Mouse (Mus musculus) T-cell, adult 2 months (primary cell): Measurements from ENCODE around the gene Olfr1502.
"Not testable (repeated sequence)": the region's sequence is repeated elsewhere in the genome, so short reads cannot be mapped to it uniquely, and the experiment has no call there.

Source experiments
- DNase-seq: peaks from one replicate; pipeline ENCODE4 v3.0.0; 2022; ENCODE audit warnings: low spot score

Gene Olfr1502

DNA sequence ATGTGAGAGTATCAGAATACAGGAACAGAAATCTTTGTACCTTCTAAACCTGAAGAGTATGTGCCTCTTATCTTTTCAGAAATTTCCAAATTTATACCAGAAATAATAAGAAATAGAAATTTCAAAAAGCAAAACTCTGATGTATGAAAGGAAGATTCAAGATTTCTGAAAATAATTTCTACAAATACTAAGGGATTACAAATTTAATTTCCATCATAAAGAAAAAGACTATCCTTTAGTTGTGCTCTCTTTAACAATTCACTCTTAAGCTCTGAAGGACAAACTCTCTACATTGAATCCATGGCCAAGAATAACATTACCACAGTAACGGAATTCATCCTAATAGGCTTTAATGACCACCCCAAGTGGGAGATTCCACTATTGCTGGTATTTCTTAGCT lies at the start of gene Olfr1502:
TSS of gene Olfr1502 (plus strand) at position 301 of the 400 bp plus-strand sequence.
- DNase-seq: no peak

DNA sequence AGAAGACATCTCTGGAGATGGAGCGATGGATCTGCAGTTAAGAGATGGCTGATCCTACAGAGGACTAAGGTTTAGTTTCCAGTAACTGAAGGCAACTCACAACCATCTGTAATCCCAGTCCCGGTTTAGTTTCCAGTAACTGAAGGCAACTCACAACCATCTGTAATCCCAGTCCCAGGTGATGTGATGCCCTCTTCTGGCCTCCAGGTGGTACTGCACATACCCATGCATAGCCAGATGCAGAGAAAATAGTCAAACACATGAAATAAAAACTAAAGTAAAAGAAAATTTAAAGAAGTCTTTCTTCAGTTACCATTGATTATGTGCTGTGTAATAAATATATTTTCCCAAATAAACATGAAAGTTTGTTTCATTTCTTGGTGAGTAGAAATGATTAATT lies 48.8 kb upstream of the Olfr1502 start:
- no peak for DNase-seq

DNA sequence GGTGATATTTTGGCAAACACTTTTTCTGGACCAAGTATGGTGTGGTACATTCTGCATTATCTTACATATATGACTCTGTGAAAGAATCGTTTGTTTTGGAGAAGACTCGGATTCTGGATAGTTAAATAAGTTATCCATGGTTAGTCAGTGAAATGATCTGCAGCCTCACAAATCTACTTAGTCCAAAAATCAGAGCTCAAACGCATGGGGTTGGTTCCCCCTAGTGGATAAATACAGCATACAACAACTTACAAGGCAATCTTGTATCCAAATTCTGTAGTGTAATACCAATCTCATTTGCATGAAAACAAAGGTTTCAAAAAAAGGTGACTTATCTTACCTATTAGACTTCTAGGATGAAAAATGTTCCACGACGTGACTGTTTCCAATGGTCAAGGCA lies 42.8 kb upstream of the Olfr1502 start:
- DNase-seq: no peak

DNA sequence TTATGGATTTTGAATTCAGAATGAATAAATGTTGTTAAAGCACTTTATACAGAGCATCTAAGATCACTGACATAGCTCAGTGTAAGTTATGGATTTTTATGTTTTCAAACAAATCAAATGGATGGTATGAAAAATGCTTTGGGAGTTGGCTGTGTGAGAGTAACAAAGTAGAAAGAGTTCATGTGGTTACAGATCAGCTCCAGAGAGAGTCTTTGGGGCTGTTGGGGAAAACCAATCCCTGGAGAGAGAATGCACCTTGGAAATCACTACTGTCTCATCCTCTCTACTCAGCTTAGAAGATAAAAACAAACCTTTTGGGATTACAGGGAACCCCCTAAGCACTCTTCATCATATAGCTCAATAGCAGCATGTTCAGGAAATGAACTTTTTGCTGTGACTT lies 42.2 kb upstream of the Olfr1502 start, which contains the start of gene Olfr1499:
TSS of gene Olfr1499 (minus strand) at position 101 of the 400 bp plus-strand sequence.
- no peak for DNase-seq

DNA sequence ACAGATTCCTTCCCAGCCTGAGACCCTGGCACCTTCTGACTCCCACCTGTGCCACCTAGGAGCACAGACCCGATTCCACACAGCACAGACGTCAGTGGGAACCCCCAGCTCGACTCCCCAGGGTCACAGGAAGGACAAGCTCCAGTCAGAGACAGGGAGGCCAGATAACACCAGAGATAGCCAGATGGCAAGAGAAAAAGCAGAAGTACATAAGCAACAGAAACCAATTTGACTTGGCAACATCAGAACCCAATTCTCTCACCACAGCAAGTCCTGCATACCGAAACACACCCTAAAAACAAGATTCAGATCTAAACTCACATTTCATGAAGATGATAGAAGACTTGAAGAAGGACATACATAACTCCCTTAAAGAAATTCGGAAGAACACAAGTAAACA lies 40.7 kb upstream of the Olfr1502 start:
- no peak for DNase-seq

DNA sequence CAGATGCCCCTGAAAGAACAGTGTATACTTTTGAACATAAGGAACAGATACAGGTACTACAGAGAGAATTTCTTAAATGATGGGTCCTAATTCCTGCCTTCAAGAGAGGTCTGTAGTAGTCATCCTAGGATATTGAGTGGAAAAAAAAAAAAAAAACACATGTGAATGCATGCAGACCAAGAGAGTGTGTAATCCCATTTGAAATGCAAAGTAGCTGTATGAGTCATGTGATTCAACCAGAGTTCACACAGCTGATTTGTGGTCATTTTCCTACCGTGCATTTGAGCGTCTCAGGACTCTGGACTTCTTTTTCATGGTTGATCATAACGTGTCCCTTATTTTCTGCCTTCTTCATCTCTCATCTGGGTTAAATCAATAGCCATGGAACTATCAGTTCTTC lies 33.1 kb upstream of the Olfr1502 start:
- no peak for DNase-seq

DNA sequence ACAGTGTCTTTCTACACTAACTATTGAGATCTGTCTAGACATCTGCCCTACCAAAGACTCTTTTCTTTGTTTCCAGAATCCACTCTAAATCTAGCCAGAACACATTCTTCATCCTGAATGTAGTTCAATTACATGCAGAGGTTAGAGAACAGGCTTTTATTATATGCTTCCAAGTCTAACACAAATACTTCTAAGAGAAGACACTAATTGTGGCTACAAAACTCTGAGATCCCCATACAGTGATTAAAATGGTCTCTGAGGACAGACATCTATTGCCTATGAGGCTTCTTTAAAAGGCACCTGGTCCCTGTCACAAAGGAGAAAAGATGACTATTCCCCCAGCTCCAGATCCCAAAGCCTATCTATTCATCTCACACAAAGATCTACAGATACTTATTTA lies 31.2 kb upstream of the Olfr1502 start, which contains the start of gene Olfr1500:
TSS of gene Olfr1500 (minus strand) at position 101 of the 400 bp plus-strand sequence.
- no peak for DNase-seq

DNA sequence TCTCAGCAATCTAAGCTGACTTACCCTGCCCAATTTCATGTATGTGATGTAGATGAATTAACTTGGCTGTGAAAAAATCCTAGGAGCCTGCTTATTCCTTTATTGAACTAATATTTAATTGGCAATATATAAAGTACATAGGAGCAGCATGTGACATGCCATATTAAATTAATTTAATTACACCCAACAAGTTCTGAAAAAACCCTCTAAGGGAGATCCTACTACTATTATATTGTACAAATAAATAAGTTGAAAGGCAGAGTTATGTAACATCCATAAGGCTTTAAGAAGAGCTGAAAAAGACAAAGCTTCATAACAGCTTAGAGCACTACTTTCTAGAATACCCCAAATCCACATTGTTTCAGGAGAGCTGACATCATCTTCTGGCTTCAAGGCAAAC lies 11.0 kb upstream of the Olfr1502 start, which contains the start of gene Olfr1501:
TSS of gene Olfr1501 (minus strand) at position 101 of the 400 bp plus-strand sequence.
- DNase-seq: not testable (repeated sequence)

DNA sequence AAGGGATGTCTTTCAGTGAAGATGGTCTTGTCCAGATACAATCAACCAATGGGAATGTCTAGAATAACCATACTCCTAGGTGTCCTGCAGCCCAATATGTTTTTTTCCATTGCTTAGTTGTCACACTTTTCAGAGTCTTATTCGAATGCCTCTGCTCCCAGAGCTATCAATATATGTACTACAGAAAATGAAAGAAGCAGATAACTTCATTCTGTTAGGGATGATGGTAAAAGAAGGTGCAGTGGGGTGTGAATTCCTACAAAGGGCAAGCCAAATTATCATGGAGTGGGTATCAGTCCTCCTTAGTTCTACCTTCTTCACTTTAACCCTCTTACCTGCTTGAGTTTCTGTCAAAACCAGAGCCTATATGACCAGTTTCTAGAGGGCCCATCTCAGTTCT lies 36.2 kb downstream of the Olfr1502 start, which contains the start of gene Olfr1504:
TSS of gene Olfr1504 (minus strand) at position 101 of the 400 bp plus-strand sequence.
- DNase-seq: no peak
